Mouse (Mus musculus): ENCODE results near the gene Lix1l.
A peak's percentile ranks its signal among the peaks of the same experiment; 100 is the strongest.

The Lix1l gene

DNA sequence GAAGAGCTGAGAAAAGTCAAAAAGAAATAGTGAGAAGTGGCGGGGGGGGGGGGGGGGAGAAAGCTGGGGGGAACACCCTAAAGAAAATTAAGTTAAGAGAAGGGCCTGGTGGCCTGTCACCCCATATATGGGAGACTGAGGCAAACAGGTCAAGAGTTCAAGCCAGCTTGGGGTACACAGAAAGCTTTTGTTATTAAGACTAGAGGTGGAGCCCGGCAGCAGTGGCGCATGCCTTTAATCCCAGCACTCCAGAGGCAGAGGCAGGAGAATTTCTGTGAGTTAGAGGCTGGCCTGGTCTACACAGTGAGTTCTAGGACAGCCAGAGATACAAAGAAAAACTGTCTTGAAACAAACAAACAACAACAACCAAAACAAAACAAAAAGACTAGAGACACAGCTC is 35.8 kb upstream of the Lix1l start:
- no peak for DNase-seq (ENCODE audit: low spot score in 2 of 2)

DNA sequence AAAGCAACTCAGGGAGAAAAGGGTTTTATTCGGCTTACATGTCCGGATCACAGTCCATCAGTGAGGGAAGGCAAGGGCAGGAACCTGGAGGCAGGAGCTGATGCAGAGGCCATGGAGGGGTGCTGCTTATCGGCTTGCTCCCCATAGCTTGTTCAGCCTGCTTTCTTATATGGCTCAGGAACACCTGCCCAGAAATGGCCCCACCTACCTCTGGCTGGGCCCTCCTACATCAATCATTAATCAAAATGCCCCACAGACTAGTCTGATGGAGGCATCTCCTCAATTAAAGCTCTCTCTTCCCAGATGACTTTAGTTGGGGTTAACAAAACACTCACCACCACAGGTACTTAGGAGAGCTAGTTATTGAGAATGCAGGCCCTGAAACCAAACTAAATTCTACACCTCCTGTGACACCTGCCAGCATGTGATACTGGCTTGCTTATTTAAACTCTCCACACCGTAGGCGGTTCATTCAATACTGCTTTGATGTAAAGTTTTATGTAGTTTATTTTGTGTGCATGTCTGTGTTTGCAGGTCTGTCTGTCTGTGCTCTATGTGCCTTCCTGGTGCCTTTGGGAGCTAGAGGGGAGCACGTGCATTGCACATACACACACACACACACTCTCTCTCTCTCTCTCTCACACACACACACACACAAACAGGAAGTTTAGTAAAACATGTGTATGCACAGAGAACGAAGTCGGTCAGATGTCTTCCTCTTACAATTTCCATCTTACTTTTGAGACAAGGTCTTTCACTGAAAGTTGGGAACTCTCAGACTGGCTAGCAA is 34.1 kb upstream of the Lix1l start:
- DNase-seq (ENCODE audit: low spot score in 2 of 2) = no peak

DNA sequence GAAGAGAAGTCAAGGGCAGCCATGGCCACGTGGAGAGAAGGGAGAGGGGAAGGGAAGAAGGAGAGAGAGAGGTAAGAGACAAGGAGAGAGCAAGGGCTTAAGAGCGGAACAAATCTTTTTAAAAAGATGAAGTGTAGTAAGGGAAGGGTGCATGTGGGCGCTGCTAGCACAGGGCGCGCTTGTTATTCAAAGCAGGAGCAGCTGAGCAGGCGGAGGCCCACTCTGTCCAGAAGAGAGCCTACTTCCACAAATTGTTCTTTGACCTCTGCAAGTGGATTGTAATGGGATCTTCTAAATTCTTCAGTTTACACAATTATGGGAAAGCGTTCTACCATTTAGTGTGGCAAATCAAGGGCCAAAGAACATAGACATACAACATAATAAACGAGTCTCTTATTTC is 32.3 kb upstream of the Lix1l start:
- no peak for DNase-seq (ENCODE audit: low spot score in 2 of 2)

DNA sequence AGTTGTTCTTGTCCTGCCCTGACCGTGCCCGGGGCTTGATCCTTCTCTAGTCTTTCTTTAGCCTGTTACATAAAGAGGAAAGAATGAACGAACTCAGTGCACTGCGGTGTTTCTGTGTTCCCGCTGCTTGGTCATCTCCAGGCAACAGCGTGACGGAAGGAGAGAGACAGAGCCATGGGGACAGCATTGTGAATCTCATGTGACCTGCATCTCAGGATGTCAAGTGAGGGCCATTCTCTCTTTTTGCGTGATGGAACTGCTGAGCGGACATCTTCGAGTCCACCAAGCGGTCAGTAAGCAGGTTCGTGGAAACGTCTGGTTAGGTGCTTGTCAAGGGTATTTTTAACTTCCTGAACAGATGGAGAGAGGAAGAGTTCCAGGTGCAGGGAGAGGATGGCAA is 31.4 kb upstream of the Lix1l start:
- DNase-seq (ENCODE audit: low spot score in 2 of 2) = no peak

DNA sequence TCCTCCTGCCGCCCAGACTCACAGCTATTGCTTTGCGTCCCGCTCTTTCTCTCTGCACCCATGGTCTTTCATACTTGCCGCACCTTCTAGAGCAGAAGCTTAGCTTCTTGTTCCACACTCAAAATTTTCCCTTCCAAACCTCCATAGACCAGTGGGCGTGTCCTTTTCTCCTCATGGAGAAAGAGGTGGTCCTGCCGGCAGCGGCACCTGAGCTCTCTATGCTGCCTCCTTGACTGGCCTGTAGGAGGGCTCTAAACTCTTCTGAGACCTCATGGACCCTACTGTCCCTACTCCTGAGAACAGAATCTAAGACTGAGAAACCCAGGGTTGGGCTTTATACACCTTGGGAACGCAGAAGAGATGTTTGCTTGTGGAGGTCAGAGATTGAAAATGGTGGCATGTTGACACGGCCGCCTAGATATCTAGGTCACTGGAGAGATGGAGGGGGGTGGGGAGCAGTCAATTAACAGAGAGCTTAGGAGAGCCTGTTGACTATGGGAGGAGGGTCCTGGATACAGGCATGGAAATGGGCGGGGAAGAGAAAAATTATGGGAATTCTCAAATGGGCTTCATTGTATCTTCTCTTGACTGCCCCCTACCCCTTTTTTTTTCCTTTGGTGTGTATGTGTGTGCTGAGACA is 30.9 kb upstream of the Lix1l start:
- no peak for DNase-seq (ENCODE audit: low spot score in 2 of 2)

DNA sequence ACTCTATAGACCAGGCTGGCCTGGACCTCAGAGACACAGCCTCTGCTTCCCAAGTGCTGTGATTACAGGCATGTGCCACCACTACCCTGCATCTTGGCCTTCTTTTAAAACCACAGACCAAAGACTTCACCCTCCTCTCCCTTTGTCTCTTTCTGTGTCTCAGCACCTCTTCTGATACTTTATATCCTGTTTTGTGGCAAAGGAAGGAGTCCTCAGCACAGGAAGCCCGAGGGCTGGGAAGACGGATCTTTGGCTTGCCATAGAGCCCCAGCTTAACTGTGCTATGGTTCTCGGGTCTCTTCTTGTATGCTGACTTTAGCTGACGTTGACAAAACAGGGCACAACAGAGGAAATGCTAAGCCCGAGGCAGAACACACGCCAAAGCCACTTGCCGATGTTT is 30.3 kb upstream of the Lix1l start:
- DNase-seq (ENCODE audit: low spot score in 2 of 2) = no peak

DNA sequence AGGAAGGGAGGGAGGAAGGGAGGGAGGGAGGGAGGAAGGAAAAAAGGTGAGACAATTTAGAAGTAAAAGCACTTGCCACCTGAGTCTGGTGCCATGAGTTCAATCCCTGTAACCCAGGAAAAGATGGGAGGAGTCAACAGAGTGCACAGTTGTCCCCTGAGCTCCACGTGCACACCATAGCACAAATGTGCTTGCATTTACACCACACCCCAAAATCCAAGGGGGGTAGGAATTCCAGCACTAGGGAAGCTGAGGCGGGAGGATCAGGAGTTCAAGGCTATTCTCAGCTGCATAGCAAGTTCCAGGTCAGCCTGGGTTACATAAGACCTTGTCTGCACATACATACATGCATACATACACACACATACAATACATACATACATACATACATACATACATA is 29.6 kb upstream of the Lix1l start:
- no peak for DNase-seq (ENCODE audit: low spot score in 2 of 2)

DNA sequence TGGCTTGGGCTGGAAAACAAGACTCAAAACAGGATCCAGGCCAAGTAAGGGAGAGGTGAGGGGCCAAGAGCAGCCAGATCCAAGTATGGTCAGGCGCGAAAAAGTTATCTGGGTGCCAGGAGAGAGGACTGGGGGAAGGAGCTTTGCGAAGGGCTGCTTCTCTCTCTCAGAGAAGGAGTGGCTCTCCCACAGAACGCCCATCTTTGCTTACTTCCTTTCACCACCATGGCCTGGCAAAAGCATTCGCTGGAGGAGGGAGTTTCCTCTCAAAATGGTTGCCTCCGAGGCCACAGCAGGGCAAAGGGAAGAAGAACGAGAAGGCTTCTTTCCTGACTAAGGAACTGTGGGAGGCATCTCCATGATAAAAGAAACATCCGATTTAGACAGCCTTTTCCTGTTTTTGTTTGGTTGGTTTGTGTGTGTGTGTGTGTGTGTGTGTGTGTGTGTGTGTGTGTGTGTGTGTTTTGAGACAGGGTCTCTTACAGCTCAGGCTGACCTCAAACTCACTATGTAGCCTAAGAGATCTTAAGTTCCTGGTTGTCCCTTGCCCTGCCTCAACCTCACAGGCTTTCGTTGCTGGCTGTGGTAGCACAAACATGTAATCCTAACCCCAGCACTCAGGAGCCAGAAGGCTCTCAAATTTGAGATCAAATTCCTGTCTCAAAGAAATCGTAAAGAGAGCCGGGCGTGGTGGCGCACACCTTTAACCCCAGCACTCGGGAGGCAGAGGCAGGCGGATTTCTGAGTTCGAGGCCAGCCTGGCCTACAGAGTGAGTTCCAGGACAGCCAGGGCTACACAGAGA is 28.9 kb upstream of the Lix1l start:
- DNase-seq (ENCODE audit: low spot score in 2 of 2) = no peak

DNA sequence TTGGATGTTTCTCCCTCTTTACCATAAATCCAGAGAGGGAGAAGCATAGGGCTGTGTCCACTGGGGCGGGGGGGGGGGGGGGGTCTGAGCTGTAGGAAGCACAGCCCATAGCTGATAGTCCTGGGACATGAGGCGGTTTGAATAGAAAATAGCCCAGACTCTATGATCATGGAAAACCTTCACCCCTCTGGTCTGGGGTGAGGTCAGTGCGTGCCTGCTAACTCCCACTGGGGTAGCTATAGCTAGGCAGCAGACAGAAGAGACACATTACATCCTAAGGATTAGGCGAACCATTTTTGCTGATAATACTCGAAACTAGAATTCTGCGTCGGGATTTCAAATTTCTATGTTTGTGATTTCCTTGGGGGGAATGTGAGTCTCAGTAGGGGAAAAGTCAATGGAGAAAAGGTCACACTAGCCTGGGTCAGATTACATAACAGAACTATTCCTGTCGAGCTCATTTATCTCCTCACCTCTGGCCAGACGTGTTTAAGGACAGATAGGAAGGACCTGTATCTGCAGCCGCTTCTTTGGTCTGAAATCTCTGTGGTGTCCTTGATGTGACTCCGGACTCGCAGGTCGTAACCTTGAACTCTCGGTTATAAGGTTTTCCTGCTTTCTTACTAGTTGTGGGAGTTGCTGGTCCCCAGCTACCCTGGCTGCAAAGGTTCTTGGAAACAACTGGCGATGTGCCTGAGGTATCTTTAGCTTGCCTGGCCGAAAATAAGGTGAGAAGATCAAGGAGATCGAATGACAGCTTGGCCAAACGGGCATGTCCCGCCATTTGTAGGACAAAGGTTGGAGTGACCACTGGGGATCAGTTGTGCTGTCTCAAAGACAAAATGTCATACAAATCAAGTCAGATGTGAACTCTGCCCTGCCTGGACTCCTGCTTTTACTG is 27.1 kb upstream of the Lix1l start:
- no peak for DNase-seq (ENCODE audit: low spot score in 2 of 2)

DNA sequence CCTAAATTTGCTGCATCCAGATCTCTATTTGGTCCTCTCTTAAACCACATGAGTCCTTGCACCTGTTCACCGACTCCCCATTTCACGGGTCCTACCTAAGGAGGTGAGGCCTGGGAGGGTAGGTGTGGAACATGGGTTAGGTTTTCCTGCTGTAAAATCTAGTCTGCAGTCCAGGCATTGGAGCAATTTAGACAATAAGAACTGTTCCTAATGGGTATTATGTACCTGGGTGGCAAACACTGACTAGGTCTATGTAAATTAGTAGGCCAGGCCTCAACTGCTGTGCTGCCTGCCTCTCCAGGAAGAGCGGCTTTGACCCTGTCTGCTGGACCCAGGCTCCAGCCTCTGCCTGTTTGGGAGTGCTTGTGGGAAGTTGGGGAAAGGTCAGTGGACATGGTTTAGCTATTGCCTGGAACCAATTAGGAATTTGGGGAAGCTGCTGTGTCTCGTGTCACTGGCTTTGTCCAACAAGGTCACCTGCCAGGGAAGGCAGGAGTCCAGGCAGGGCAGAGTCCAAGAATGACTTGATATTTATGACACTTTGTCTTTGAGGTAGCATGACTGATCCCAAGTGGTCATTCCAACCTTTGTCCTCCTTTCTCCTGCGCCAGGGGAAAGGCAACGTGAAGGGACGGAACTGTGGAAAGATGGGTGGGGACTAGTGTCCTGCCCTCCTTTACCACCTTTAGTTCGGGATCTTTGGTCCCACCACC is 25.5 kb upstream of the Lix1l start:
- no peak for DNase-seq (ENCODE audit: low spot score in 2 of 2)

DNA sequence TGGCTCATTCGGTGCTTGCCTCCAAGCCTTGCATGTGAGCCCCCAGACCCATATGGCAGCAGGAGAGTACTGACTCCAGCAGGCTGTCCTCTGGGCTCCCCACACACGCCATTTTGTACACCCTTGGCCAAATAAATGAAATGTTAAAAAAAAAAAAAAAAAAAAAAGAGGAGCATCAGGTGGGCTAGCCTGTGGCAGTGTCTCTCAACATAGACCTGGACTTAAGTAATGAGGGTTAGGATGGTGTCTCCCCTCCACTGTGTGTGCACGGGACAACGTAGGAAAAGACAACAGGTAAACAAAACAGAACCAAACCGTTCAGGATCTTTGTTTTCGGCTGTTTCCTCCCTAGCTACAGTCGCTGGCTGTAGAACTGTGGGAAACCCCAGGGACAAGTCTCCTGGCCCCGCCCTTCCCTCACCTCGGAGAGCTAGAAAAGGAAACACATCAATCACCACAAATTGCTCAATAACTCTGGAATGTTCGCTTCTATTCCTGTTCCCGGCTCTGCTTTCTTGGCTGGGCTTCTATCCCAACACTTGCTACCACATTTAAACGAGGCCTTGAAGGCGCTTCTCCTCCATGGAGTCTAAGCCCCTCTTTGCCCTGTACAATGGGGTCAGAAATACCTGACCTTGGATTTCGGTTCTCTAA is 24.8 kb upstream of the Lix1l start:
- no peak for DNase-seq (ENCODE audit: low spot score in 2 of 2)

DNA sequence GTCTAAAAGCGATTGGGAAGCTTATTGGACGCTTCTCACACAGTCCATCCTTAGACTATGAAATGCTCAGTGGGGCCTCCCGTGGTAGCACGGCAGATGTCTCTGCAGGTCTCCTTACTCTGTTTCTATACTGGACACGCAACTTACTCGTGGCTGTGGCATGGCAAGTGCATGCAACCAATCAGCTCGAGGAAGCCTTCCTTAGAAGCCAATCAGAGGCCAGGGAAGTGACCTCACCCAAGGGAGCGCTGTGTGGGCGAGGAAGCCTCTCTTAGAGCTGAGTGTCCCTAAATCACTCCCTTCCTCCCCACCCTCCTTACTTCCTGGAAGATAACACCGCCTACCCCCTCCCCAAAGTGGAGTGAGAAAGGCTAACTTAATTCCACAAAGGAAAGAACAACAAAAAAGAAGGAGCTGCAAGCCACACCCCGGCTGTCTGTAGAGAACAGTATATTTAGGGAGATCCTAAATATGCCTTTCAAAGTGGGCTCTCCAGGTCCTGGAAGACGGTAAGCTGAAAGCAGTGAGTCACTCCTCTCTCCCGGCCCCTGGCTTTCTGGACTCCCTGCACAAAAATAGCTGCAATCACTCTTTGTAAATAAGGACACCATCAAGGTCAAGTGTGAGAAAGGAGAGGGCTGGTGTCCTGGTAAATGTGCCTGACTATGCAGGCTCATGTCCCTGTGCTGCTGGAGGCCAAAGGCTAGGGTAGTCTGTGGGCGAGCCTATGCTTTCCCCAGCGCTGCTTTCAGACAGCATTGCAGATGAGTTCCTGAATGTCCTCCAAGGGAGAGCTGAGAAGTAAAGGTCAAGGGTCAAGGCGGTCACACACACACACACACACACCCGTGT is 24.0 kb upstream of the Lix1l start, which contains the start of gene Gm16253:
Gene Gm16253, plus strand, starts transcription at position 295 of the 852 bp plus-strand sequence.
- peak; percentile 93 to 95 for DNase-seq (ENCODE audit: low spot score in 2 of 2)

DNA sequence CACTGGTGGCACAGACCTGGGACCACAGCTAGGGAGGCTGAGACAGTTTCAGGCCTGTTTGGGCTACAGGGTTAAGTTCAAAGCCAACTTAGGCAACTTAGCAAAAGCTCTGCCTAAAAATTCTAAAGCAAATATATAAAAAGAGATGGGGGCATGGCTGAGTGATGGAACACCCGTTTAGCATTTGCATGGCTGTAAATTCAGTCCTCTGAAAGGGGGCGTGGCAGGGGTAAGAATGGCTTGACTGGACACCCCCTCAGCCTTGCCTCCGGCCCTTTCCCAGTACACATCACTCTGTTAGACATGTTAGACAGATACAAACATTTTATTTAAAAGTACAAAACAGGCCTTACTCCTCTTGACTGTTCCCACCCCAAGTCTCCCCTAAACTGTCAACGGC is 23.4 kb upstream of the Lix1l start:
- no peak for DNase-seq (ENCODE audit: low spot score in 2 of 2)

DNA sequence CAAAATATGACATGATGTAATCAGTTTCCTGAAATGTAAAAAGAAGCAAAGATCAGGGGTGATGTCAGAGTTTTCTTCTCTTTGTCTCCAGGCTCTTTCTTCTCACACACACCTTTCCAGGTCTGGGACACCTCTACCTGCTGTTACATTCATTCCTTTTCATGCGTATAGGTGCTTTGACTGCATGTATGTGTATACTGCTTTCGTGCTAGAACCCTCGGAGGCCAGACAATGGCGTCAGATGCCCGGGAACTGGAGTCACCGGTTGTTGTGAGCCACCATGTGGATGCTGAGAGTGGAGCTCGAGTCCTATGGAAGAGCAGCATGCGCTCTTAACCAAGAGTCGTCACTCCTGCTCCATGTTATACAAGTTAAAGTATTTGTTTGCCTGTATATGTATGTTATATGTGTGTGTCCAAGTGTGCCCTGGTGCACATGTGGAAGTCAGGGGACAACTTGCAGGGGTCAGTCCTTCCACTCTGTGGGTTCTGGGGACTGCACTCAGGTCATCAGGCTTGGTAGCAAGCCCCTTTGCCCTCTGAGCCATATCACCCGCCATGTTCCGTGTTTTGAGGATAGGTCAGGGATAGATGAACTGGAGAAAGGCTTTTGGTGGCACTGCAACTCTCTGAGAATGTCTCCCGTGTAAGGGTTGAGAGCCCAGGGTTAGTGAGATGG is 22.2 kb upstream of the Lix1l start:
- no peak for DNase-seq (ENCODE audit: low spot score in 2 of 2)

DNA sequence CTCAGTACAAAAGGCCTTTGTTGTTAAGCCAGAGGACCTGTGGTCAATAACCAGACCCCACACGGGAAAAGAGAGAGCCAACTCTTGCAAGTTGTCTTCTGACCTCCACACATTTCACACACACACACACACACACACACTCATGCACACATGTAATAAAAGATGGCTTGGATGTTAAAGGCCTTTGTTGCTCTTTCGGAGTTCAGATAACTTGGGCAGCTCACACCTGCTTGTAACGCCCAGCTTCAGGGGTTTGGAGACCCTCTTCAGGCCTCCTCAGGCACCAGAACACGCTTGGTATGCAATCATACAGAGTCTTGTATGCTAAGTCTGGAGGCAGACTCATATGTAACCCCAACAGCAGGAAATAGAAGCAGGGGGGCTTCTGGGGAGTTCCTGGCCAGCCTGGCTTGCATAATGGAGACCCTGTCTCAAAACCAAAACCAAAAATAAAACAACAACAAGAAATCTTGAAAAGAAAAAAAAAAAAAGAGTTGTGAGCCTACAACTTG is 21.7 kb upstream of the Lix1l start:
- DNase-seq (ENCODE audit: low spot score in 2 of 2) = no peak

DNA sequence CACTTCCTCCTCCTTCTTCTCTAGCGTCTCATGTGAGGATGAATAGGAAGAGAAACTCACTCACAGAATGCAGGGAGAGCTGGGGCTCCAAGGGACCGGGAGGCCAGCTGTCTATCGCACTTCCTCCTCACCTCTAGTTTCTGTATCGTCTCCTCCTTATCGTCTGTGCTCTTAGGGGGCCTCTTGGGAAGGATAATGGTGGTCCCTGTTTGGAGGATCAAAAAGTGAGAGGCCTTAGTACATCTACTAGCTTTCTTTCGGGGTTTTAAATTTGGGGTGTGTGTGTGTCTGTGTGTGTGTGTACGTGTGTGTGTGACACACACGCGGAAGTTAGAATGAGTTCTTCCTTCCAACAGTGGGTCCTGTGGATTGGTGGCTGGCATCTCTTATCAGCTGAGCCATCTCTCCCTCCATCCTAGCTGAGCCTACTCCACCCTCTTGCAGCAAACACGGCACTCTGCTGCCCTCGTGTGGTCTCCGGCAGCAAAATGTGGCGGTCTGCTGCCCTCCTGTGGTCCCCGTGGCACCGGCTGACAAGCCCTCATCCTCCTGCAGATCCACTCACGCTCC is 21.0 kb upstream of the Lix1l start:
- DNase-seq (ENCODE audit: low spot score in 2 of 2) = peak; percentile 83 to 87

DNA sequence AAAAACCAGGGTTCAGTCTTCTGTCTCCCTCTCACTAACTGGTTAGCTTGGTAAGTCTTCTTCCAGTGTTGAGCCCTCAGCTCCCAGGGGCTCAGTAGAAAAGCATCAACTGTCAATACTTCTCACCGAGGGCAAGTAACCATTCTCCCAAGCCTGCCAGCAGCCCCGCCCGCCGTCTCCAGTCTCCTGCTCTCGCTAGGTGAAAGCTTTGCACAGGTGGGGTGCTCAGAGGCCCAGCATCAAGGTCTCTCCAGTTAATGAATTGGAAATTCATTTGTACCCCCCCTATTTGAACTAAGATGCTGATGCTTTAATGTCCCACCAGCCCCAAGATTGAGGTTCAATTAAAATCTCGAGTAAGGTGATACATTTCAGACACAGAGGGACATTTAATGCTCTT is 19.8 kb upstream of the Lix1l start:
- no peak for DNase-seq (ENCODE audit: low spot score in 2 of 2)

DNA sequence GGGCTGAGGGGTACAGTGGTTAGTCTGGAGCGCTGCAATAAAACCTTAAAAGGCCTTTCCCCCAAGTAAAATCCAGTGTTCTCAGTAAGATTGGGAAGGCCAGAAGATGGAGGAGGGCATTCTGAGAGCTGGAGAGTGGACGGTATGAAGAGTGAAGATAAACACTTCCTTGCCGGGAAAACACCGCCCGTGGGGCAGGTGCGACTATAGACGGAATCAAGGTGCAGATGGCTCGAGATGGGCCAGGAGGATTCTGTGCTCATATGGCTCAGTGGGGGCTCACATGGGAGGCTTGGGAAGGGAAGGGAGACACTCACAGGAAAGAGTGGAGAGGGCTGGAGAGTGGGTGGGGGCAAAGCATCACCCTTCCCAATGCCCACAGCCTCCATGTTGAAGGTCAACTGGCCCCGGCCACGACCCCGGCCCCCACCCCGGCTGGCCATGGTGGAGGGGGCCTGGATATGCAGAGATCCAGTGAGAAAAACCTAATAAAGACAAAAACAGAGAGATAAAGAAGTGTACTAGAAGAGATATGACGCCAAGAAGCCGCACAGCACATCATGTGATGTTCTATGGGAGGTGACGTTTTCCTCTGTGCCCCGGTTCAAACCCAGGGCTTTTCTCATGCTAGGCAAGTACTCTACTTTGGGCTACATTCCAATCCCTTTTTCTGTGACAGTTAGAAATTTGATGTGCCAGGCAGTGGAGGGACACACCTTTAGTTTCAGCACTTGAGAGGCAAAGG is 19.0 kb upstream of the Lix1l start:
- DNase-seq (ENCODE audit: low spot score in 2 of 2) = no peak
